Mouse (Mus musculus) neural tube, embryonic 12.5 days (tissue): ENCODE results near the gene Olfr1110. TPM values are rescaled to one million over a fixed set of nuclear protein-coding genes. Genes with fewer than 3 reads are reported as not detected.
"Not testable (repeated sequence)": the region's sequence is repeated elsewhere in the genome, so short reads cannot be mapped to it uniquely, and the experiment has no call there.

Experiments used
- ATAC-seq: fragments of 200-750 bp; cut with Nextera tagmentation; 2 replicates; pipeline ENCODE4 v1.8.0; 2017; ENCODE audit warnings: low read depth, mild to moderate bottlenecking, moderate TSS enrichment, moderate library complexity; ENCODE audit not compliant: low FRiP score
- H3K27ac ChIP-seq: fragments of 300-500 bp; sonication (generic); 2 replicates; pipeline ENCODE4 v1.5.1; 2016
- H3K27me3 ChIP-seq: fragments of 300-500 bp; sonication (generic); replicated peaks from 2 replicates; pipeline ENCODE4 v1.6.1; 2016; ENCODE audit warnings: mild to moderate bottlenecking
- H3K36me3 ChIP-seq: fragments of 300-500 bp; sonication (generic); 2 replicates; pipeline ENCODE4 v1.6.1; 2016; ENCODE audit warnings: mild to moderate bottlenecking
- H3K4me1 ChIP-seq: fragments of 300-500 bp; sonication (generic); 2 replicates; pipeline ENCODE4 v1.6.1; 2016
- H3K4me2 ChIP-seq: fragments of 300-500 bp; sonication (generic); replicated peaks from 2 replicates; pipeline ENCODE4 v1.6.1; 2016; ENCODE audit warnings: mild to moderate bottlenecking
- H3K4me3 ChIP-seq: fragments of 300-500 bp; sonication (generic); 2 replicates; pipeline ENCODE4 v1.5.1; 2016
- H3K9ac ChIP-seq: fragments of 300-500 bp; sonication (generic); 2 replicates; pipeline ENCODE4 v1.6.1; 2016; ENCODE audit warnings: mild to moderate bottlenecking
- H3K9me3 ChIP-seq: fragments of 300-500 bp; sonication (generic); 2 replicates; pipeline ENCODE4 v1.6.1; 2016; ENCODE audit warnings: mild to moderate bottlenecking
- WGBS: fragments of 180-500 bp; shearing (Covaris S2); methylation state at CpG from one replicate; pipeline ENCODE4 v1.1.7; 2016; 5-methylcytosine and 5-hydroxymethylcytosine counted together
- polyA plus RNA-seq: library from polyadenylated mRNA; unstranded; fragments of >200 nt; fragmentation: Nextera tagmentation; extraction: Ambion mirVana; gene quantifications from 2 replicates; pipeline ENCODE4 v1.2.1, GENCODE M21; 2016

Olfr1110 gene
- polyA plus RNA-seq = not detected in 2 replicates

- Histone ChIP-seq H3K27ac (no peak within 1 kb of the TSS), H3K4me3 (no peak within 1 kb of the TSS), H3K9me3 (no peaks in the 10 kb centered on the region), H3K36me3 (no peaks in the 10 kb centered on the region), H3K4me2 (no peak within 1 kb of the TSS), H3K27me3 (no peaks in the 10 kb centered on the region), H3K4me1 (no peaks in the 10 kb centered on the region), H3K9ac (no peak within 1 kb of the TSS)
- 85% methylated on average over 1 of the region's 1 CpGs for WGBS
- ATAC-seq = no peak
These were observed at the start of gene Olfr1110 for GRCm38 (mm10) chr2:87140200-87140599. Olfr1110 (minus strand) TSS chr2:87140300.

GRCm38 (mm10) chr2:87187498-87187897 lies 47.4 kb upstream of the Olfr1110 start, which contains the start of gene Olfr1112:
Olfr1112 (plus strand) TSS chr2:87187798.
- ATAC-seq = no peak
- 85% methylated on average over 1 of the region's 1 CpGs for WGBS

GRCm38 (mm10) chr2:87167731-87168130 lies 27.6 kb upstream of the Olfr1110 start:
- whole genome bisulfite sequencing = 80% methylated on average over 2 of the region's 2 CpGs
- not testable (repeated sequence) for H3K36me3 ChIP-seq

More at GRCm38 (mm10) chr2:87187498-87187897, 47.4 kb upstream of the Olfr1110 start, which contains the start of gene Olfr1112:
- H3K27ac ChIP-seq = no peak within 1 kb of the TSS
- no peaks in the 10 kb centered on the region for H3K27me3 ChIP-seq
- H3K9ac ChIP-seq = no peak within 1 kb of the TSS
- no peak within 1 kb of the TSS for H3K4me3 ChIP-seq
- H3K9me3 ChIP-seq = no peaks in the 10 kb centered on the region
- H3K4me2 ChIP-seq = no peak within 1 kb of the TSS
- no peaks in the 10 kb centered on the region for H3K36me3 ChIP-seq
- no peaks in the 10 kb centered on the region for H3K4me1 ChIP-seq

GRCm38 (mm10) chr2:87152524-87152923 lies 12.4 kb upstream of the Olfr1110 start, which contains the start of gene Olfr1111:
Olfr1111 (minus strand) TSS chr2:87152624.
- Histone ChIP-seq H3K4me1 (no peaks in the 10 kb centered on the region), H3K4me3 (no peak within 1 kb of the TSS), H3K9ac (no peak within 1 kb of the TSS), H3K36me3 (no peaks in the 10 kb centered on the region), H3K9me3 (no peaks in the 10 kb centered on the region), H3K27me3 (no peaks in the 10 kb centered on the region), H3K27ac (no peak within 1 kb of the TSS), H3K4me2 (no peak within 1 kb of the TSS)
- no peak for ATAC-seq

More at GRCm38 (mm10) chr2:87167731-87168130, 27.6 kb upstream of the Olfr1110 start:
- not testable (repeated sequence) for H3K4me3 ChIP-seq, H3K27ac ChIP-seq, H3K4me1 ChIP-seq, H3K9ac ChIP-seq, H3K27me3 ChIP-seq, H3K9me3 ChIP-seq, ATAC-seq, H3K4me2 ChIP-seq

- Histone ChIP-seq H3K4me3 (no peak within 1 kb of the TSS), H3K4me2 (no peak within 1 kb of the TSS), H3K4me1 (no peaks in the 10 kb centered on the region), H3K27me3 (no peaks in the 10 kb centered on the region), H3K36me3 (no peaks in the 10 kb centered on the region), H3K27ac (no peak within 1 kb of the TSS), H3K9ac (no peak within 1 kb of the TSS), H3K9me3 (no peaks in the 10 kb centered on the region)
- no peak for ATAC-seq
These were observed 25.6 kb downstream of the Olfr1110 start, which contains the start of gene Olfr259 for GRCm38 (mm10) chr2:87114467-87114866. Olfr259 (minus strand) TSS chr2:87114567.

- H3K4me3 ChIP-seq = no peak within 1 kb of the TSS
- no peaks in the 10 kb centered on the region for H3K36me3 ChIP-seq
- ATAC-seq = no peak
- no peak within 1 kb of the TSS for H3K9ac ChIP-seq
- H3K27me3 ChIP-seq = no peaks in the 10 kb centered on the region
- no peaks in the 10 kb centered on the region for H3K9me3 ChIP-seq
- H3K27ac ChIP-seq = no peak within 1 kb of the TSS
- WGBS = 75% methylated on average over 1 of the region's 1 CpGs
- H3K4me1 ChIP-seq = no peaks in the 10 kb centered on the region
- H3K4me2 ChIP-seq = no peak within 1 kb of the TSS
These were observed 44.2 kb downstream of the Olfr1110 start, which contains the start of gene Olfr1109 for GRCm38 (mm10) chr2:87095908-87096307. Olfr1109 (minus strand) TSS chr2:87096008.

Other genes with a start within 250 kb of the Olfr1110 start
- not detected in 2 replicates for gene Olfr1097, start 248.1 kb downstream of the Olfr1110 start, polyA plus RNA-seq
- gene Olfr1098, start 215.8 kb downstream of the Olfr1110 start, polyA plus RNA-seq = not detected in 2 replicates
- not detected in 2 replicates for gene Olfr1099, start 179.6 kb downstream of the Olfr1110 start, polyA plus RNA-seq
- gene Olfr1100, start 160.3 kb downstream of the Olfr1110 start, polyA plus RNA-seq = not detected in 2 replicates
- gene Olfr1101, start 149.1 kb downstream of the Olfr1110 start, polyA plus RNA-seq = not detected in 2 replicates
- not detected in 2 replicates for gene Olfr1102, start 141.9 kb downstream of the Olfr1110 start, polyA plus RNA-seq
- gene Olfr1104, start 113.2 kb downstream of the Olfr1110 start, polyA plus RNA-seq = not detected in 2 replicates
- not detected in 2 replicates for gene Olfr1105, start 103.8 kb downstream of the Olfr1110 start, polyA plus RNA-seq
- gene Olfr1106, start 88.0 kb downstream of the Olfr1110 start, polyA plus RNA-seq = not detected in 2 replicates
- not detected in 2 replicates for gene Olfr1107, start 64.5 kb downstream of the Olfr1110 start, polyA plus RNA-seq
- gene Olfr1109, start 44.3 kb downstream of the Olfr1110 start, polyA plus RNA-seq = not detected in 2 replicates
- not detected in 2 replicates for gene Olfr259, start 25.7 kb downstream of the Olfr1110 start, polyA plus RNA-seq
- not detected in 2 replicates for gene Olfr1111, start 12.3 kb upstream of the Olfr1110 start, polyA plus RNA-seq
- not detected in 2 replicates for gene Olfr1112, start 47.5 kb upstream of the Olfr1110 start, polyA plus RNA-seq
- gene Olfr1113, start 68.7 kb upstream of the Olfr1110 start, polyA plus RNA-seq = not detected in 2 replicates
- gene Olfr1115, start 107.7 kb upstream of the Olfr1110 start, polyA plus RNA-seq = not detected in 2 replicates
- not detected in 2 replicates for gene Olfr1116, start 127.2 kb upstream of the Olfr1110 start, polyA plus RNA-seq
- not detected in 2 replicates for gene Olfr1118, start 167.3 kb upstream of the Olfr1110 start, polyA plus RNA-seq
- gene Olfr1120, start 214.5 kb upstream of the Olfr1110 start, polyA plus RNA-seq = not detected in 2 replicates
- not detected in 2 replicates for gene Olfr1121, start 229.6 kb upstream of the Olfr1110 start, polyA plus RNA-seq
- gene Olfr1122, start 245.5 kb upstream of the Olfr1110 start, polyA plus RNA-seq = not detected in 2 replicates